Mouse (Mus musculus): ENCODE results near the gene Glt6d1. TPM values are rescaled to one million over a fixed set of nuclear protein-coding genes. Genes with fewer than 3 reads are reported as not detected.
"Not testable (repeated sequence)": the region's sequence is repeated elsewhere in the genome, so short reads cannot be mapped to it uniquely, and the experiment has no call there.

Gene Glt6d1
- polyA plus RNA-seq (2015; fragmentation: Nextera tagmentation; extraction: Ambion mirVana) = not detected in 2 replicates

DNA sequence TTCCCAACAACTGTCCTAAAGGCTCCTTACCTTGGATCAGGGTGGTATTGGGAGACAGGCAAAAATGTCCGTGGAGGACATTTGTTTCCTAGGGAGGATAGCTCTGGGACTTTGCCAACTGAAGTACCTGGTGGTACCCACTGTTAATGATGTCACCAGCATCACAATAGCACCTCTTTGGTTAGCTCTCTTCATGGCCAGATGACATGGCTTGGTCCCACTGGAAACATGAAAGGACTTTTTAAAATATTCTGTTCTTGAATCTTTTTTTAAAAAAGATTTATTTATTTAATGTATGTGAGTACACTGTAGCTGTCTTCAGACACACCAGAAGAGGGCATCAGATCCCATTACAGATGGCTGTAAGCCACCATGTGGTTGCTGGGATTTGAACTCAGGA lies at the start of gene Glt6d1:
Gene Glt6d1 (minus strand): TSS at position 101 of the 400 bp plus-strand sequence.
- not testable (repeated sequence) for ATAC-seq; H3K9ac ChIP-seq (ENCODE audit: low read depth, low read length); H3K27ac ChIP-seq (ENCODE audit: low read depth, low read length); H3K36me3 ChIP-seq (ENCODE audit: control insufficient read depth, insufficient read depth, low read length); H3K4me2 ChIP-seq (ENCODE audit: low read length); H3K4me3 ChIP-seq (ENCODE audit: low read length); H3K9me3 ChIP-seq (ENCODE audit: control insufficient read depth, low read length); H3K27me3 ChIP-seq (replicated peaks; ENCODE audit: control insufficient read depth, insufficient read depth, low read length); H3K4me1 ChIP-seq (ENCODE audit: control insufficient read depth, insufficient read depth, low read depth, low read length)
- WGBS = 79% methylated on average over 1 of the region's 1 CpGs

DNA sequence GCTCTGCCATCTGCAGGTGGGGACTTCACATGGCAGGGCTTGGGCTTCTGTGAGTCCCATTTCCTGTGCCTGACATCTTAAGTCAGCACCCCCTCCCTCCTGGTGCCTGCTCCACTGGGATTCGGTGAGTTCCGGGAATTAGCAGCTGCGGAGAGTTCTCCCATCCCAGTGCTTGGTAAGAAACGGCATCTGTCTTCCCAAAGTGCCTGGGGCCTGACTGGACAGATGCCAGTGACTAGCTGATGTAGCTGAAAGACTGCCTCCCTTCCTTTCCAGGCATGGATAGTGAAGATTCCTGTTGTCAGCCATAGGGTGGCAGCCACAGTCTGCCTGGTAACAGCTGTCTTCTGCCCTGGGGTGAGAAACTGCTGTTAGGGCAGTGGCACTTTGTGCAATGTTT lies 49.8 kb upstream of the Glt6d1 start:
- ATAC-seq = peak; percentile 60; the same call in 1 of the 2 replicates

GRCm38 (mm10) chr2:25864230-25864629 lies 48.6 kb upstream of the Glt6d1 start:
- no peak overlapping the region for H3K27ac ChIP-seq (ENCODE audit: low read depth, low read length)
- H3K4me2 ChIP-seq (ENCODE audit: low read length) = peak overlapping the region; percentile 97
- no peaks in the 10 kb centered on the region for H3K9me3 ChIP-seq (ENCODE audit: control insufficient read depth, low read length)
- H3K27me3 ChIP-seq (replicated peaks; ENCODE audit: control insufficient read depth, insufficient read depth, low read length) = no peaks in the 10 kb centered on the region
- H3K4me3 ChIP-seq (ENCODE audit: low read length) = peak overlapping the region; percentile 59
- peak overlapping the region; percentile 65 for H3K9ac ChIP-seq (ENCODE audit: low read depth, low read length)
- no peak; the same call in 1 of the 2 replicates for ATAC-seq
- peaks cover 27% of the 10 kb centered on the region for H3K4me1 ChIP-seq (ENCODE audit: control insufficient read depth, insufficient read depth, low read depth, low read length)
- 5% methylated on average over 18 of the region's 18 CpGs for WGBS
- H3K36me3 ChIP-seq (ENCODE audit: control insufficient read depth, insufficient read depth, low read length) = no peaks in the 10 kb centered on the region

More for the DNA sequence above, 49.8 kb upstream of the Glt6d1 start:
- H3K27ac ChIP-seq (ENCODE audit: low read depth, low read length) = 0 out of 2 replicates have a peak overlapping the region, but pooled peaks have one; percentile 2
- no peak overlapping the region for H3K4me3 ChIP-seq (ENCODE audit: low read length)
- no peak overlapping the region; the same call in 1 of the 2 replicates for H3K4me2 ChIP-seq (ENCODE audit: low read length)
- no peaks in the 10 kb centered on the region for H3K36me3 ChIP-seq (ENCODE audit: control insufficient read depth, insufficient read depth, low read length)
- no peak overlapping the region for H3K9ac ChIP-seq (ENCODE audit: low read depth, low read length)
- H3K4me1 ChIP-seq (ENCODE audit: control insufficient read depth, insufficient read depth, low read depth, low read length) = peaks cover 27% of the 10 kb centered on the region
- H3K9me3 ChIP-seq (ENCODE audit: control insufficient read depth, low read length) = no peaks in the 10 kb centered on the region
- 9% methylated on average over 4 of the region's 4 CpGs for WGBS
- H3K27me3 ChIP-seq (replicated peaks; ENCODE audit: control insufficient read depth, insufficient read depth, low read length) = no peaks in the 10 kb centered on the region

DNA sequence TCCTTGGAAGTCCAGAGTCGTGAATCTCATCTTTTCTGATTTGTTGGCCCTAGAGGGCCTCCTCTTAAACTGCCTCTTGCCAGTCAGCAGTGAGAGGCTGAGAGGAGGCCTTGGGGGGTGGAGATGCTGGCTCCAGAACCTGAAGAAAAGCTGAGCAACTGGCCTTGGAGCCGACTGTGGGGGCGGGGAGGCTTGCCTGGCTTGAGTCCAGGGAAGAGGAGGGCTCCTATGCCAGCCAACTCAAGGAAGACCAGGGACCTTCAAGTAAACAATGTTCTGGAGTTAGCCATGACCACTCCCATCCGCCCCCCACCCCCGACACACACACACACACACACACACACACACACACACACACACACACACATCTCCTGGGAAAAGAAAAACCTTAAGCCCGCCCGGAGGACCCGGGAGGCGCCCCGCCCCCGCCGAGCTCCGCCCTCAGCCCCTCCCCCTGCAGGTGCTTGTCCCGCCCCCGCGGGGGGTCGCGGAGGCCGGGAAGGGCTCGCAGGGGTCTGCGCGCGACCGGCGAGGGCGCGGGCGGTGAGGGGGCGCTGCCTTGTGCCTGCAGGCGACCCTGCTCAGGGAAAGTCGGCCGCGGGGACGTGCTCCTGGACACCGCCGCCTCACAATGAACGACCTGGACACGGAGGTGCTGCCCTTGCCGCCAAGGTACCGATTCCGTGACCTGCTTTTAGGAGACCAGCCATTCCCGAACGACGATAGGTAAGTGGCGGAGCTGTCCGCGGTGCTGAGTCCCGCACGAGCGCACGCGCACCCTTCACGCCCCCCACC lies 47.9 kb upstream of the Glt6d1 start, which contains the start of gene Kcnt1:
Gene Kcnt1 (plus strand): TSS at position 398 of the 795 bp plus-strand sequence.
- peak; percentile 47; the same call in 1 of the 2 replicates for ATAC-seq
- Histone ChIP-seq H3K9ac (ENCODE audit: low read depth, low read length) (peak within 1 kb of the TSS; percentile 65), H3K27me3 (replicated peaks; ENCODE audit: control insufficient read depth, insufficient read depth, low read length) (no peaks in the 10 kb centered on the region), H3K27ac (ENCODE audit: low read depth, low read length) (no peak within 1 kb of the TSS; the same call in 1 of the 2 replicates), H3K9me3 (ENCODE audit: control insufficient read depth, low read length) (no peaks in the 10 kb centered on the region), H3K4me2 (ENCODE audit: low read length) (peak within 1 kb of the TSS; percentile 97), H3K4me1 (ENCODE audit: control insufficient read depth, insufficient read depth, low read depth, low read length) (peaks cover 27% of the 10 kb centered on the region), H3K4me3 (ENCODE audit: low read length) (peak within 1 kb of the TSS; percentile 59), H3K36me3 (ENCODE audit: control insufficient read depth, insufficient read depth, low read length) (no peaks in the 10 kb centered on the region)
- WGBS = under 1% methylated on average over 41 of the region's 53 CpGs

DNA sequence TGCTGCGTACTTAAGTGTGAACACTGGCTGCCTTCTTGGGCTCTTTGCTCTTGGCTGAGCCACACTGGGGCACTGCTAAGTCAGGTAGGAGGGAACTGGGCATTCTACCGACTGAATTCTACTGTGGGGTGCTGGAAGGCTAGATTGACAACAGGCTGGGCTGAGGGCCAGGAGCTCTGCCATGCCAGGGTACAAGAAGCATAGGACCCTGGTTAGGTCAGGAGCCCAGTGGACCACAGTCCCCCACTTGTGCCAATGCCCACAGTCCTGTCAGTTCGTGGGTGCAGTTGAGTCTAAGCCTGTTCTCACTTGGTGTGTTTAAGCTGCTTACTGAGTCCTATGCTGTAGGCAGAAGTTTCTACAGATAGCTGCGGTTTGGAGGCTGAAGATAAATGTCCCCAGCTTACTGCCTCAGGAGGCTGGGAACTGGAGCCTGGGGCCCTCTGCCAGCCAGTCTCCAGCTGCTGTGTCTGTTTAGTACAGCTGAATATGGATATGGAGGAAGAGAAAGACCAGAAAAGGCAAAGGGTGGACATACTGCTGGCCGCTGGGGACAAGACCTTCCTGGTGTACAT lies 47.1 kb upstream of the Glt6d1 start:
- Histone ChIP-seq H3K9me3 (ENCODE audit: control insufficient read depth, low read length) (no peaks in the 10 kb centered on the region), H3K27ac (ENCODE audit: low read depth, low read length) (no peak overlapping the region; the same call in 1 of the 2 replicates), H3K4me2 (ENCODE audit: low read length) (peak overlapping the region; percentile 97), H3K4me1 (ENCODE audit: control insufficient read depth, insufficient read depth, low read depth, low read length) (peaks cover 27% of the 10 kb centered on the region), H3K27me3 (replicated peaks; ENCODE audit: control insufficient read depth, insufficient read depth, low read length) (no peaks in the 10 kb centered on the region), H3K4me3 (ENCODE audit: low read length) (no peak overlapping the region; the same call in 1 of the 2 replicates), H3K36me3 (ENCODE audit: control insufficient read depth, insufficient read depth, low read length) (no peaks in the 10 kb centered on the region), H3K9ac (ENCODE audit: low read depth, low read length) (peak overlapping the region; percentile 19)
- 59% methylated on average over 5 of the region's 5 CpGs for WGBS
- ATAC-seq = peak; percentile 22; the same call in 1 of the 2 replicates

DNA sequence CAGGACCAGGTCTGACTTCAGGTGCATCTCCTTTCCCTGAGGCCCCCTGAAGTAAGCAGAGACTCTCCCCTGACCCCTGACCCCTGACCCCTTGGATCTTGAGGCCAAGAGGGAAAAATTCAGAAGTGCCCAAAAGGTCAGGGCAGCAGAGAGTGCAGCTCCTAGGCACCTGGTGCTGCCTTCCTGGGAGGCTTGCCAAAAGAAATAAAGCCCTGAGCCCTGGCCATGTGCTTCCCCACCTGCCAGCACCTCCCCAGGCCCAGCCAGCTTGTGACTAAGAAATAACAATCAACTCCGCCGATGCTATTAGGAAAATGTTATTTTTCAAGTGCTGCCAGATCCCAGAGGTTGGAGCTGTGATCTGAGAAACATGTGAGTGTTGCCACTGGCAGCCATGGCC lies 46.4 kb upstream of the Glt6d1 start:
- no peak overlapping the region for H3K4me2 ChIP-seq (ENCODE audit: low read length)
- no peaks in the 10 kb centered on the region for H3K36me3 ChIP-seq (ENCODE audit: control insufficient read depth, insufficient read depth, low read length)
- WGBS = 71% methylated on average over 2 of the region's 2 CpGs
- ATAC-seq = no peak
- no peaks in the 10 kb centered on the region for H3K27me3 ChIP-seq (replicated peaks; ENCODE audit: control insufficient read depth, insufficient read depth, low read length)
- H3K4me1 ChIP-seq (ENCODE audit: control insufficient read depth, insufficient read depth, low read depth, low read length) = peaks cover 27% of the 10 kb centered on the region
- no peak overlapping the region for H3K4me3 ChIP-seq (ENCODE audit: low read length)
- no peaks in the 10 kb centered on the region for H3K9me3 ChIP-seq (ENCODE audit: control insufficient read depth, low read length)
- no peak overlapping the region for H3K27ac ChIP-seq (ENCODE audit: low read depth, low read length)
- no peak overlapping the region for H3K9ac ChIP-seq (ENCODE audit: low read depth, low read length)

DNA sequence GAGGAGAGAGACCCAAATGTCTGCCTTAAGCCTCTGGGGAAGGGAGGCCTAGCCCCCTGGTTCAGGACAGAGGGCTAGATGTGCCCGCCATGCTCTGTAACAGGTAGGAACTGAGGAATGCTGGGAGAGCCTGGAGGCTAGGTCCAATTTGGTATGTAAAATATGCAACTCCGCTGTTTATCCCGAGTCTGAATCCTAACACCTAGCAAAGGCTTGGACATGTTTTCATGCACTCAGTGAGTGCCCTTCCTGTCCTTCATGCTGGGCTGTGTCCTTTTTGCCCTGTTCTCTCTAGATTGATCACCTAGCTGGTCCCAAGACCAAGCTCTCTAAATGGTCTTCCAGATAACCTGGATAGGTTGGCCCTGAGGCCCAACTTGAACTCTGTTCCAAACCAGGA lies 44.2 kb upstream of the Glt6d1 start:
- Histone ChIP-seq H3K27ac (ENCODE audit: low read depth, low read length) (no peak overlapping the region), H3K4me3 (ENCODE audit: low read length) (no peak overlapping the region), H3K27me3 (replicated peaks; ENCODE audit: control insufficient read depth, insufficient read depth, low read length) (no peaks in the 10 kb centered on the region), H3K9me3 (ENCODE audit: control insufficient read depth, low read length) (no peaks in the 10 kb centered on the region), H3K36me3 (ENCODE audit: control insufficient read depth, insufficient read depth, low read length) (no peaks in the 10 kb centered on the region), H3K4me2 (ENCODE audit: low read length) (no peak overlapping the region), H3K4me1 (ENCODE audit: control insufficient read depth, insufficient read depth, low read depth, low read length) (peaks cover 21% of the 10 kb centered on the region), H3K9ac (ENCODE audit: low read depth, low read length) (no peak overlapping the region)
- ATAC-seq = no peak
- WGBS = 89% methylated on average over 3 of the region's 3 CpGs

- H3K27me3 ChIP-seq (replicated peaks; ENCODE audit: control insufficient read depth, insufficient read depth, low read length) = no peaks in the 10 kb centered on the region
- H3K36me3 ChIP-seq (ENCODE audit: control insufficient read depth, insufficient read depth, low read length) = no peaks in the 10 kb centered on the region
- H3K4me1 ChIP-seq (ENCODE audit: control insufficient read depth, insufficient read depth, low read depth, low read length) = no peaks in the 10 kb centered on the region
- H3K4me2 ChIP-seq (ENCODE audit: low read length) = no peak overlapping the region
- no peaks in the 10 kb centered on the region for H3K9me3 ChIP-seq (ENCODE audit: control insufficient read depth, low read length)
- no peak overlapping the region for H3K27ac ChIP-seq (ENCODE audit: low read depth, low read length)
- H3K4me3 ChIP-seq (ENCODE audit: low read length) = no peak overlapping the region
- ATAC-seq = no peak
- no peak overlapping the region for H3K9ac ChIP-seq (ENCODE audit: low read depth, low read length)
- 80% methylated on average over 5 of the region's 5 CpGs for WGBS
Measured at GRCm38 (mm10) chr2:25853998-25854397, 38.4 kb upstream of the Glt6d1 start.

- ATAC-seq = peak; percentile 89
Measured at GRCm38 (mm10) chr2:25852626-25853025, 37.0 kb upstream of the Glt6d1 start.

More at GRCm38 (mm10) chr2:25852626-25853025, 37.0 kb upstream of the Glt6d1 start:
- Histone ChIP-seq H3K9me3 (ENCODE audit: control insufficient read depth, low read length) (no peaks in the 10 kb centered on the region), H3K27ac (ENCODE audit: low read depth, low read length) (no peak overlapping the region), H3K4me3 (ENCODE audit: low read length) (no peak overlapping the region), H3K4me1 (ENCODE audit: control insufficient read depth, insufficient read depth, low read depth, low read length) (no peaks in the 10 kb centered on the region), H3K27me3 (replicated peaks; ENCODE audit: control insufficient read depth, insufficient read depth, low read length) (no peaks in the 10 kb centered on the region), H3K4me2 (ENCODE audit: low read length) (no peak overlapping the region), H3K9ac (ENCODE audit: low read depth, low read length) (no peak overlapping the region), H3K36me3 (ENCODE audit: control insufficient read depth, insufficient read depth, low read length) (no peaks in the 10 kb centered on the region)
- WGBS = 39% methylated on average over 3 of the region's 3 CpGs

Measured in hindbrain, embryonic 16.5 days (tissue).